In the genomic region with DNA sequence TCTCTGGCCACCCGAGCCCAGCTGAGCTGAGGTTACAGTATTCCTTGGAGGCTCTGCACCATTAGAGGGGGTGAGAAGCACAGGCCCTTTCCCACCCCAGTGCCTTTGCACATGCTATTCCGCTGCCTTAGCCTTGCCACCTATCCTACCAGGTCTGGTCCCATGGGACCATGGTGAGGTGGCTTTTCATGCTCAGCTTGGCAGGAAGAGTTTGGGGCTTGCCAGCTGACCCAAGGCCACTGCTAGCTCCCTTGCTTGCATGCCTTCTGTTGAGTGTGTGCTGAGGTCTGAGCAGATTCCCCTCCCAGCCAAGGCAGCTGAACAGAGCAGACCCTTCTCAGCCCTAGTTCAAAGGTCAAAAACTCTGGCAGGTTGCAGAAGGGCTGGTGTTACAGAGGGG, we compare ENCODE assay signal across 16 mouse cellular contexts.
DNase-seq lines count a peak whose midpoint lies in the region; ATAC-seq lines count a peak whose summit lies in the region.
"Had no signal": no experiment of that assay in that cellular context is flagged by ENCODE, and none has a peak within 500 bp of the region (broad histone marks: within the 10 kb centered on the region; RNA-seq: fewer than 3 reads in every experiment).

No protein-coding gene starts in this region.

- H3K4me1 ChIP-seq in kidney, embryonic 14.5 days (ENCODE audit: control insufficient read depth, insufficient read depth, low read length): peaks cover 49% of the 10 kb centered on the region

- no peaks in the 10 kb centered on the region for H3K27me3 ChIP-seq in kidney, embryonic 14.5 days (ENCODE audit: control insufficient read depth, insufficient read depth, low read length)
- H3K27me3 ChIP-seq: liver, embryonic 13.5 days; lung, embryonic 15.5 days; neural tube, embryonic 12.5 days had no signal

- no peak overlapping the region for H3K27ac ChIP-seq in kidney, embryonic 14.5 days (ENCODE audit: low read depth, low read length)
- H3K27ac ChIP-seq: embryonic facial prominence, embryonic 12.5 days; liver, embryonic 13.5 days; lung, embryonic 15.5 days; neural tube, embryonic 12.5 days had no signal

- WGBS in kidney, embryonic 14.5 days: 82% methylated on average over 2 of the region's 2 CpGs

- no peak overlapping the region for H3K4me2 ChIP-seq in kidney, embryonic 14.5 days (replicated peaks; ENCODE audit: low read depth, low read length)
- H3K4me2 ChIP-seq: embryonic facial prominence, embryonic 12.5 days; liver, embryonic 13.5 days; lung, embryonic 15.5 days; neural tube, embryonic 12.5 days had no signal

- no peak overlapping the region for H3K4me3 ChIP-seq in kidney, embryonic 14.5 days (ENCODE audit: low read length)
- H3K4me3 ChIP-seq: embryonic facial prominence, embryonic 12.5 days; erythroblast, embryonic 14.5 days; liver, embryonic 13.5 days; lung, embryonic 15.5 days; neural tube, embryonic 12.5 days had no signal

- no peaks in the 10 kb centered on the region for H3K9me3 ChIP-seq in kidney, embryonic 14.5 days (ENCODE audit: control insufficient read depth, low read length)
- H3K9me3 ChIP-seq: embryonic facial prominence, embryonic 12.5 days; liver, embryonic 13.5 days; lung, embryonic 15.5 days; neural tube, embryonic 12.5 days had no signal

- 0 out of 2 replicates have a peak overlapping the region, but pooled peaks have one; percentile 1 for H3K9ac ChIP-seq in kidney, embryonic 14.5 days (ENCODE audit: low read depth, low read length)
- H3K9ac ChIP-seq: embryonic facial prominence, embryonic 12.5 days; liver, embryonic 13.5 days; lung, embryonic 15.5 days had no signal

- no peaks in the 10 kb centered on the region for H3K36me3 ChIP-seq in kidney, embryonic 14.5 days (ENCODE audit: control insufficient read depth, insufficient read depth, low read length)
- H3K36me3 ChIP-seq: embryonic facial prominence, embryonic 12.5 days; liver, embryonic 13.5 days; lung, embryonic 15.5 days; neural tube, embryonic 12.5 days had no signal

- peak; percentile 61 for DNase-seq in cerebellum, adult 9-11 months
- no peak for DNase-seq in kidney, adult 18-20 months
- DNase-seq in adipocyte (ENCODE audit: low spot score): peak; percentile 25
- DNase-seq in adrenal gland, postnatal 25 days: peak; percentile 49
- DNase-seq in urinary bladder, adult 2 months (ENCODE audit: low spot score): no peak
- DNase-seq: cerebellum, adult 8-10 months; kidney, adult 11 months; kidney, postnatal 10 days; liver, embryonic 13.5 days; thymus, postnatal 4 days had no signal

- no peak for ATAC-seq in cerebellum, adult (ENCODE audit: insufficient number of reproducible peaks, low FRiP score, low TSS enrichment)
- no peak for ATAC-seq in kidney, embryonic 14.5 days (ENCODE audit: low FRiP score, low TSS enrichment)

Comparison
In these comparisons a context has a peak if more than half of its experiments do, and no peak if none do; other contexts are left out.
1. DNase-seq: peak in cerebellum, adult 9-11 months (single experiment), adipocyte (single experiment) and adrenal gland, postnatal 25 days (single experiment); none in kidney, adult 18-20 months (single experiment) and urinary bladder, adult 2 months (single experiment).